Mouse (Mus musculus) liver, embryonic 14.5 days (tissue): Measurements from ENCODE around the gene Mtmr2. TPM values are rescaled to one million over a fixed set of nuclear protein-coding genes. Genes with fewer than 3 reads are reported as not detected.

ENCODE experiments used
- ATAC-seq: fragments of 200-750 bp; cut with Nextera tagmentation; 2 replicates; pipeline ENCODE4 v1.8.0; 2017; ENCODE audit warnings: moderate number of reproducible peaks, mild to moderate bottlenecking, moderate library complexity; ENCODE audit not compliant: insufficient read depth
- DNase-seq, 3 experiments: peaks; one replicate each; pipeline ENCODE4 v3.0.0-alpha.2; 2012 to 2013; ENCODE audit warnings: low read depth in 3 of 3, low spot score in 3 of 3
- H3K27ac ChIP-seq: fragments of 300-500 bp; sonication (generic); 2 replicates; pipeline ENCODE4 v1.5.1; 2014; ENCODE audit warnings: moderate library complexity, mild to moderate bottlenecking, control low read depth, inconsistent platforms
- H3K27me3 ChIP-seq: fragments of 300-500 bp; sonication (generic); 2 replicates; pipeline ENCODE4 v1.6.1; 2014; ENCODE audit warnings: mild to moderate bottlenecking, low read length, moderate library complexity; ENCODE audit not compliant: control insufficient read depth, insufficient read depth
- H3K36me3 ChIP-seq: fragments of 300-500 bp; sonication (generic); replicated peaks from 2 replicates; pipeline ENCODE4 v1.6.1; 2014; ENCODE audit warnings: low read depth; ENCODE audit not compliant: control insufficient read depth, insufficient read depth
- H3K4me1 ChIP-seq, 2 experiments: fragments of 200-500 bp in 1 of 2; fragments of 300-500 bp in 1 of 2; sonication (generic) in 1 of 2; replicated peaks; 2 replicates each; pipeline ENCODE4 v1.6.1; 2012 to 2014; ENCODE audit warnings: antibody characterized with exemption in 1 of 2, inconsistent platforms in 1 of 2, low read length in 1 of 2; ENCODE audit not compliant: control insufficient read depth in 2 of 2, insufficient read depth in 2 of 2
- H3K4me2 ChIP-seq: fragments of 300-500 bp; sonication (generic); 2 replicates; pipeline ENCODE4 v1.6.1; 2014; ENCODE audit warnings: low read depth, mild to moderate bottlenecking, control low read depth, moderate library complexity
- H3K4me3 ChIP-seq, 2 experiments: fragments of 200-500 bp in 1 of 2; fragments of 300-500 bp in 1 of 2; sonication (generic) in 1 of 2; 2 replicates each; pipeline ENCODE4 v1.5.1; 2012 to 2014; ENCODE audit warnings: low read depth in 2 of 2, low read length in 2 of 2, mild to moderate bottlenecking in 2 of 2, control low read depth in 1 of 2, inconsistent platforms in 1 of 2, moderate library complexity in 1 of 2; ENCODE audit not compliant: insufficient read depth in 1 of 2
- H3K9ac ChIP-seq: fragments of 300-500 bp; sonication (generic); replicated peaks from 2 replicates; pipeline ENCODE4 v1.6.1; 2014; ENCODE audit warnings: mild to moderate bottlenecking, control low read depth, moderate library complexity
- H3K9me3 ChIP-seq: fragments of 300-500 bp; sonication (generic); 2 replicates; pipeline ENCODE4 v1.6.1; 2016; ENCODE audit warnings: low read length, mixed read lengths; ENCODE audit not compliant: control insufficient read depth
- CTCF ChIP-seq: IDR thresholded peaks from 2 replicates; pipeline ENCODE4 v1.5.1; 2016; ENCODE audit warnings: antibody characterized with exemption, low read depth, control low read depth
- EP300 ChIP-seq: IDR thresholded peaks from 2 replicates; pipeline ENCODE4 v1.6.1; 2016; ENCODE audit warnings: antibody characterized with exemption, low read depth
- WGBS: fragments of 180-500 bp; shearing (Covaris S2); extraction: QIAGEN DNeasy Blood & Tissue Kit; methylation state at CpG from one replicate; pipeline ENCODE4 v1.1.7; 2014; ENCODE audit not compliant: insufficient replicate concordance; 5-methylcytosine and 5-hydroxymethylcytosine counted together
- polyA plus RNA-seq, 2 experiments: library from polyadenylated mRNA; depleted of rRNA in 1 of 2; stranded (reverse) in 1 of 2; unstranded in 1 of 2; fragments of >200 nt; fragmentation: Nextera tagmentation in 1 of 2; extraction: Ambion mirVana in 1 of 2; gene quantifications; 2 replicates each; pipeline versions ENCODE4 v1.2.1 to v1.2.3; 2012 to 2014

The Mtmr2 gene
- polyA plus RNA-seq, 2 experiments: 5.9 to 18.1 TPM

- H3K36me3 ChIP-seq: peaks cover 80% of the 10 kb centered on the region
- H3K9ac ChIP-seq: no peak overlapping the region
- H3K4me2 ChIP-seq: no peak overlapping the region
- ATAC-seq: no peak
- no peaks in the 10 kb centered on the region for H3K27me3 ChIP-seq
- no peak for DNase-seq
- H3K4me1 ChIP-seq: no peaks in the 10 kb centered on the region
- no peak overlapping the region for H3K4me3 ChIP-seq
- 71% methylated on average over 3 of the region's 3 CpGs for WGBS
- H3K27ac ChIP-seq: no peak overlapping the region
- H3K9me3 ChIP-seq: no peaks in the 10 kb centered on the region
- TF ChIP-seq CTCF (no peak), EP300 (no peak)
These were observed 87.0 kb downstream of the Mtmr2 start for GRCm38 (mm10) chr9:13835256-13835655.

GRCm38 (mm10) chr9:13836726-13837125 is 88.5 kb downstream of the Mtmr2 start:
- TF ChIP-seq CTCF: no peak
- no peak for TF ChIP-seq EP300
- no peak overlapping the region for H3K27ac ChIP-seq
- no peak for DNase-seq
- peaks cover 79% of the 10 kb centered on the region for H3K36me3 ChIP-seq
- H3K4me1 ChIP-seq: no peaks in the 10 kb centered on the region
- no peak overlapping the region for H3K4me3 ChIP-seq
- no peak overlapping the region for H3K9ac ChIP-seq
- no peaks in the 10 kb centered on the region for H3K27me3 ChIP-seq
- WGBS: 33% methylated on average over 2 of the region's 2 CpGs
- no peak overlapping the region for H3K4me2 ChIP-seq
- ATAC-seq: no peak
- H3K9me3 ChIP-seq: no peaks in the 10 kb centered on the region

DNA sequence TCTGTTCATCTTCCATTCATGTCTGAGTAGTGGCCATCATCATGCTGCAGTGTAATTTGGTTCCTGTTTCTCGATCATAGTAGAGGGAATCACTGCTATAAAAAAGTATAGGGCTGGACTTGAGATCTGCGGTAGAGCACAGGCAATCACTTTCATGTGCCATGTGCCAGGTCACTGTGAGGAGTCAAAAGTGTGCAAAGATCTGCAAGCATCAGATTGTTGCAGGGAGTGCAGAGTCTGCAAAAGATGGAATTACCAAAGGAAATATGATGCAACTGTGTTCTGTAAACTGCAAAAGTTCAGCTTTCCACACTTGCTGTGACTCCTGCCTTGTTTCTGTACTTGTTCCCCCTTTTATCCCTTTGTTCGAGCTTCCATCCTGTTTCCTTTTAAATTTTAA is 99.4 kb downstream of the Mtmr2 start:
- Histone ChIP-seq H3K27ac (no peak overlapping the region), H3K9me3 (no peaks in the 10 kb centered on the region), H3K4me2 (no peak overlapping the region), H3K27me3 (no peaks in the 10 kb centered on the region), H3K36me3 (peaks cover 10% of the 10 kb centered on the region), H3K4me3 (no peak overlapping the region), H3K4me1 (no peaks in the 10 kb centered on the region), H3K9ac (no peak overlapping the region)
- 64% methylated on average over 3 of the region's 3 CpGs for WGBS
- no peak for TF ChIP-seq CTCF
- no peak for ATAC-seq
- DNase-seq: no peak

DNA sequence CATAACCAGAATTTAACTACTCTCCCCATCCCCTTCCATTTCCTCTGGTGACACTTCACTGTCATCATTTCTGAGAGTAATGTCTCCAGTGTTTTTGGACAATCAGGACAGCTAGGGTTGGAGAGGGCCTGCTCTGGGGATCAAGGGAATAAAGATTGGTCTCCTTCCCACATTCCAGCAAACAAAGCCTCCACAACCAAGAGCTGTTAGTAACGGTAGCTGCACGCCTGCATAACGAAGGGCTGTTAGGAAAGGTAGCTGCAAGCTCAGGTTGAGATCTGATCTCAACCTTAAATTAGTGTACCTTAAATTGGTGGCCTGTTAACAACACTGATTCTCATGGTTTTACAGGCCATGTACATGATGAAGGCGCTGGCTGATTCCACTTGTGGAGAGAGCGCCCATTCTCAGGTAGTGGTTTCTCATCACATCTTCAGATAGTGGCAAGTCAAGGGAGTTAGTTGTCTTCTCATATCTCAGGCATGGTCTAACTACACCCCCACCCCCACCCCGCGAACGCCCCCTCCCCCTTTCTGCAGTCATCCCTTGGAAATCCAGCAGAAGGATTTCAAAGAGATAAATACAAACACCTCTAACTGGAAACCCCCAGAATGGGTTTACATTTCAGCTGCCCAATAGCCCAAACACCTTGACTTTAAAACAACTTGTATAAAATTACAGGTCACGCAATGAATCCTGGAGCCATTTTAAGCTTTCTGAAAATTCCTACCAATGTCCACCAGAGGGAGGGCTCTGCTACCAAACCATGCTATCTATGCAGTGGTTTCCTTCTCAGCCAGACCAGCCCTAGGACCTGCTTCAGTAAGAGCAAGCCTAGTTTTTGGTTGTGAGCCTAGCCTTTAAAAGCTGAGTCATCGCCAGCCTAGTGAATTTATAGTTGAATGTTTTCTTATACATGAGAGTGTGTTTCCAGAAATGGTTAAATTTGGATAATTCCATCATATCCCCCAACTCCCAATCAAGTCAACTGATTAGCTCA is 100.6 kb downstream of the Mtmr2 start:
- Histone ChIP-seq H3K4me1 (no peaks in the 10 kb centered on the region), H3K36me3 (peaks cover 5% of the 10 kb centered on the region), H3K27me3 (no peaks in the 10 kb centered on the region), H3K4me2 (no peak overlapping the region), H3K9me3 (no peaks in the 10 kb centered on the region), H3K27ac (no peak overlapping the region), H3K4me3 (no peak overlapping the region), H3K9ac (no peak overlapping the region)
- ATAC-seq: no peak
- TF ChIP-seq CTCF (peak; percentile 51), EP300 (no peak)
- 72% methylated on average over 10 of the region's 10 CpGs for WGBS
- DNase-seq: no peak

- WGBS: 35% methylated on average over 3 of the region's 3 CpGs
- Histone ChIP-seq H3K27ac (no peak overlapping the region), H3K4me2 (no peak overlapping the region), H3K36me3 (no peaks in the 10 kb centered on the region), H3K9me3 (no peaks in the 10 kb centered on the region), H3K9ac (no peak overlapping the region), H3K4me1 (no peaks in the 10 kb centered on the region), H3K27me3 (no peaks in the 10 kb centered on the region), H3K4me3 (no peak overlapping the region)
- TF ChIP-seq EP300: no peak
- TF ChIP-seq CTCF: no peak
- ATAC-seq: no peak
- no peak for DNase-seq
These were observed 105.7 kb downstream of the Mtmr2 start for GRCm38 (mm10) chr9:13853876-13854275.

Other genes with a start within 250 kb of the Mtmr2 start
- 14.6 and 26.2 TPM in 2 replicates for gene Cep57, start 78.7 kb downstream of the Mtmr2 start, polyA plus RNA-seq (2012; rRNA removed)
- 34.5 and 37.2 TPM in 2 replicates for gene Cep57, start 78.7 kb downstream of the Mtmr2 start, polyA plus RNA-seq (2014; fragmentation: Nextera tagmentation; extraction: Ambion mirVana)
- 9.0 and 11.7 TPM in 2 replicates for gene Fam76b, start 79.3 kb downstream of the Mtmr2 start, polyA plus RNA-seq (2012; rRNA removed)
- gene Fam76b, start 79.3 kb downstream of the Mtmr2 start, polyA plus RNA-seq (2014; fragmentation: Nextera tagmentation; extraction: Ambion mirVana): 8.5 and 8.9 TPM in 2 replicates